Mouse (Mus musculus) liver, embryonic 13.5 days (tissue): Measurements from ENCODE around the gene Arhgef3. TPM values are rescaled to one million over a fixed set of nuclear protein-coding genes. Genes with fewer than 3 reads are reported as not detected.

Experiments
- ATAC-seq: fragments of 200-750 bp; cut with Nextera tagmentation; 2 replicates; pipeline ENCODE4 v1.8.0; 2017; ENCODE audit warnings: low read depth, mild to moderate bottlenecking, moderate number of reproducible peaks, moderate library complexity
- DNase-seq: peaks from one replicate; pipeline ENCODE4 v3.0.0; 2022
- H3K27ac ChIP-seq: fragments of 300-500 bp; sonication (generic); 2 replicates; pipeline ENCODE4 v1.5.1; 2015; ENCODE audit warnings: moderate library complexity, mild to moderate bottlenecking, inconsistent platforms
- H3K27me3 ChIP-seq: fragments of 300-500 bp; sonication (generic); 2 replicates; pipeline ENCODE4 v1.6.1; 2015; ENCODE audit warnings: mild to moderate bottlenecking, inconsistent platforms
- H3K36me3 ChIP-seq: fragments of 300-500 bp; sonication (generic); 2 replicates; pipeline ENCODE4 v1.6.1; 2015; ENCODE audit warnings: mild to moderate bottlenecking, inconsistent platforms
- H3K4me1 ChIP-seq: fragments of 300-500 bp; sonication (generic); replicated peaks from 2 replicates; pipeline ENCODE4 v1.6.1; 2015; ENCODE audit warnings: inconsistent platforms
- H3K4me2 ChIP-seq: fragments of 300-500 bp; sonication (generic); 2 replicates; pipeline ENCODE4 v1.6.1; 2015; ENCODE audit warnings: inconsistent platforms, mild to moderate bottlenecking, moderate library complexity
- H3K4me3 ChIP-seq: fragments of 300-500 bp; sonication (generic); replicated peaks from 2 replicates; pipeline ENCODE4 v1.5.1; 2015; ENCODE audit warnings: mild to moderate bottlenecking, inconsistent platforms
- H3K9ac ChIP-seq: fragments of 300-500 bp; sonication (generic); 2 replicates; pipeline ENCODE4 v1.6.1; 2015; ENCODE audit warnings: mild to moderate bottlenecking, inconsistent platforms
- H3K9me3 ChIP-seq: fragments of 300-500 bp; sonication (generic); replicated peaks from 2 replicates; pipeline ENCODE4 v1.6.1; 2016; ENCODE audit warnings: inconsistent platforms
- WGBS: fragments of 180-500 bp; shearing (Covaris S2); methylation state at CpG from one replicate; pipeline ENCODE4 v1.1.7; 2015; ENCODE audit not compliant: insufficient replicate concordance; 5-methylcytosine and 5-hydroxymethylcytosine counted together
- polyA plus RNA-seq: library from polyadenylated mRNA; unstranded; fragments of >200 nt; fragmentation: Nextera tagmentation; extraction: Ambion mirVana; gene quantifications from 2 replicates; pipeline ENCODE4 v1.2.1, GENCODE M21; 2015

The Arhgef3 gene
- polyA plus RNA-seq, 1 experiment from 2014 or later: 3.7 TPM

DNA sequence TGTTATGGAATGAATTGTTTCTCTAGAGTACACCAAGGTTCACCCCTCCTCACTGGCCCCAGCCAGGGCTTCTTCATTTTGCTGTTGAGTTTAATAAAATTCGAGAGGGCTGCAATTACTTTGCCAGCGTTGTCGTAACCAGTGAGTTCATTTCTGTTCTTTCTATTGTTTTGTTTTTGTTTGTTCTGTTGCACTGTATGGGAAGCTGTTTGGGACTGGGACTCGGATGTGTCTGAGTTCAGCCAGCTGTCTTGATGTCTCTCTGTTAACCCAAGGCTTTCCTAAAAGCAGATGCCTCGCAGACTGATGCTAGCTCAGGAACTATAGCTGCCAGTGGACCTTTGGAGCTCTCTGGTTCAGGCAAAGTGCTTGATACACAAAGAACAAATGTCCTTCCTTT, 237.8 kb downstream of the Arhgef3 start:
- Histone ChIP-seq H3K4me2 (no peak overlapping the region), H3K9ac (no peak overlapping the region), H3K4me3 (no peak overlapping the region), H3K9me3 (no peaks in the 10 kb centered on the region), H3K27me3 (no peaks in the 10 kb centered on the region), H3K27ac (no peak overlapping the region), H3K36me3 (no peaks in the 10 kb centered on the region), H3K4me1 (peaks cover 37% of the 10 kb centered on the region)
- ATAC-seq: no peak
- WGBS: 68% methylated on average over 5 of the region's 5 CpGs
- no peak for DNase-seq

DNA sequence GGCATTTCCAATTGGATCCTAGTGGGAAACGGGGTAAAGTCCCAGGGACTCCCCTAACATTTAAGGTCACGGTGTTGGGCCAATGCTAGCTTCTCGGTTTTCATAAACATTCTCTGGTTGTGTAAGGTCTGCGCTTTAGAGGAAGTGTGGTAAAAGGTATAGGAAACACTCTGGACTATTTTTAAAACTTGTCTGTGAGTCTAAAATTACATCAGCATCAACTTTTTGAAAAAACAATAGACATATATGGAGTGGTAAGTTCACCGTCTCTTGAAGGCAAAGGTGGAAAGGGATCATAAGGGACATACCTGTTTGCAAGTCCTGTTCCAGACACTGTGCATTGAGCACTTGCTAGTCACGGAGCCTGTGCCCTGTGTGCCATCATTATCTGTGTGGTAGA, 240.5 kb downstream of the Arhgef3 start:
- H3K27ac ChIP-seq: no peak overlapping the region
- no peaks in the 10 kb centered on the region for H3K9me3 ChIP-seq
- WGBS: 44% methylated on average over 6 of the region's 6 CpGs
- no peak for ATAC-seq
- no peak overlapping the region for H3K4me2 ChIP-seq
- no peaks in the 10 kb centered on the region for H3K36me3 ChIP-seq
- H3K4me3 ChIP-seq: no peak overlapping the region
- no peak overlapping the region for H3K9ac ChIP-seq
- peaks cover 23% of the 10 kb centered on the region for H3K4me1 ChIP-seq
- H3K27me3 ChIP-seq: no peaks in the 10 kb centered on the region
- no peak for DNase-seq

- ATAC-seq: no peak
- H3K9me3 ChIP-seq: no peaks in the 10 kb centered on the region
- no peak overlapping the region for H3K4me2 ChIP-seq
- peaks cover 15% of the 10 kb centered on the region for H3K4me1 ChIP-seq
- DNase-seq: no peak
- no peak overlapping the region; the same call in 1 of the 2 replicates for H3K27ac ChIP-seq
- H3K27me3 ChIP-seq: no peaks in the 10 kb centered on the region
- H3K36me3 ChIP-seq: no peaks in the 10 kb centered on the region
- WGBS: 65% methylated on average over 4 of the region's 4 CpGs
- H3K4me3 ChIP-seq: no peak overlapping the region
- H3K9ac ChIP-seq: no peak overlapping the region
Observed at GRCm38 (mm10) chr14:27355937-27356336, 241.2 kb downstream of the Arhgef3 start.

- H3K9me3 ChIP-seq: no peaks in the 10 kb centered on the region
- no peaks in the 10 kb centered on the region for H3K36me3 ChIP-seq
- ATAC-seq (no peak), DNase-seq (no peak)
- H3K27ac ChIP-seq: no peak overlapping the region
- H3K4me1 ChIP-seq: peaks cover 3% of the 10 kb centered on the region; the same call in 1 of the 2 replicates
- no peaks in the 10 kb centered on the region for H3K27me3 ChIP-seq
- no peak overlapping the region for H3K4me3 ChIP-seq
- H3K9ac ChIP-seq: no peak overlapping the region
- H3K4me2 ChIP-seq: no peak overlapping the region
- 53% methylated on average over 6 of the region's 6 CpGs for WGBS
Observed at GRCm38 (mm10) chr14:27357139-27357538, 242.4 kb downstream of the Arhgef3 start.

DNA sequence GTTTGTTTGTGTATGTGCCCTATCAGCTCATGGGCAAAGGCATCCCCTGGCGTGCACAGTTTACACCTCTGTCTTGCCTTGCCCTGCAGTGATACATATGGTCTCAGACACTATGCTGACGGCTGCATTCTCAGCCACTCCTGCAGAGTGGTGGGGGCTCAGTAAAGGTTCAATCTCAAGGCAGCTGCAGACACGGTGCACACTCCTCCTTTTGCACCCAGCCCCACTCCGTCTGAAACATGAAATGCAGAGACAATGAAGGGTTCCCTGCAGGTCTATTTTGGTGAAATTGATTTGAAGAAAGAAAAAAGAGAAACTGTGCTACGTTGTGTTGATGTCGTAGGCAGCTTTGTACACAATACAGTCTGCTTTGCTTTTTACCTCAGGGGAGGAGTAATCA, 243.5 kb downstream of the Arhgef3 start:
- Histone ChIP-seq H3K27me3 (no peaks in the 10 kb centered on the region), H3K9ac (no peak overlapping the region), H3K4me3 (no peak overlapping the region), H3K4me1 (peaks cover 3% of the 10 kb centered on the region; the same call in 1 of the 2 replicates), H3K9me3 (no peaks in the 10 kb centered on the region), H3K4me2 (no peak overlapping the region), H3K27ac (no peak overlapping the region), H3K36me3 (no peaks in the 10 kb centered on the region)
- no peak for DNase-seq
- no peak for ATAC-seq
- 67% methylated on average over 6 of the region's 6 CpGs for WGBS

DNA sequence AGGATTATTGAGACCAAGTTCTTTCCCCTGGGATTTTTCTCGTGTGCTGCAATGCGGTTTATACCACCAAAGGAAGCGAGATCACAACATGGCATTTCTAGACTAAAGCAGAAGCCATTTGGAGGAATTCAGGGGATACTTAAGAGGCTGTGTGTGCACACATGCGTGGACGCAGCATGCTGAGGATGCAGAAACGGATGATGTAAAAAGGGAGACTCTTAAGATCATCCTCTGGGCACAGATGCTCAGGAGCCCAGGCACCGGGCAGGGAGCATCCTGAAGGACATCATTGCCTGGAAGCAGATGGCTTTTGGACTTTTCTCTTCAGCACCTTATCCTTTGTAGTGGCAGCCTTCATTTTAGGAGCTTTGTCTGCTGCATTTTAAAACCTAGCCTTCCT, 246.2 kb downstream of the Arhgef3 start:
- Histone ChIP-seq H3K4me3 (no peak overlapping the region), H3K9ac (no peak overlapping the region), H3K4me2 (no peak overlapping the region), H3K4me1 (no peaks in the 10 kb centered on the region; the same call in 1 of the 2 replicates), H3K9me3 (no peaks in the 10 kb centered on the region), H3K27ac (no peak overlapping the region), H3K36me3 (no peaks in the 10 kb centered on the region), H3K27me3 (no peaks in the 10 kb centered on the region)
- ATAC-seq (no peak), DNase-seq (no peak)
- 71% methylated on average over 7 of the region's 7 CpGs for WGBS

DNA sequence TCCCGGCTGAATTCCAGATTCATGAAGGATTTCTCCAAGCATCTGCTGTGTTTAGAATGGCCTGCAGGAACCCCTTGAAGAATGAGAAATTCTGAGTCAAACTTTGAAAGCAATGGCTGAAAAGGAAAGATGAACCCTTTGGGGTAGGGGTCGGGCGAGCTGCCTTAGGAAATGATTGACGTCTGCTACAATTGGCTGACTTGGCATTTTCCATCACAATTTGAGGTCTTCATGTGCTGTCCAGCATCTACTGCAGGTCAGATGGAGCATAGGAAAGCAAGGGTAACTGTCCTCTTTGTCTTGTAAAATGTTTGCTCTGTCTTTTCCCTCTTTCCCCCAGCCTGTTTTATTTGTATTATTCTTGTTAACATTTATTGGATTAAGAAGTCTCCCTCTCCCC, 246.8 kb downstream of the Arhgef3 start:
- no peak overlapping the region for H3K9ac ChIP-seq
- H3K4me3 ChIP-seq: no peak overlapping the region
- no peaks in the 10 kb centered on the region for H3K27me3 ChIP-seq
- H3K9me3 ChIP-seq: no peaks in the 10 kb centered on the region
- no peak overlapping the region for H3K27ac ChIP-seq
- no peaks in the 10 kb centered on the region; the same call in 1 of the 2 replicates for H3K4me1 ChIP-seq
- WGBS: 57% methylated on average over 4 of the region's 4 CpGs
- no peaks in the 10 kb centered on the region for H3K36me3 ChIP-seq
- no peak overlapping the region for H3K4me2 ChIP-seq
- no peak for ATAC-seq
- DNase-seq: no peak

GRCm38 (mm10) chr14:27364668-27365257, 250.1 kb downstream of the Arhgef3 start:
- no peak overlapping the region for H3K4me3 ChIP-seq
- no peak overlapping the region for H3K9ac ChIP-seq
- no peak overlapping the region for H3K27ac ChIP-seq
- ATAC-seq (no peak), DNase-seq (no peak)
- no peaks in the 10 kb centered on the region for H3K36me3 ChIP-seq
- H3K4me2 ChIP-seq: no peak overlapping the region
- H3K9me3 ChIP-seq: no peaks in the 10 kb centered on the region
- peaks cover 9% of the 10 kb centered on the region for H3K4me1 ChIP-seq
- 38% methylated on average over 5 of the region's 5 CpGs for whole genome bisulfite sequencing
- H3K27me3 ChIP-seq: no peaks in the 10 kb centered on the region

- Histone ChIP-seq H3K27me3 (no peaks in the 10 kb centered on the region), H3K9ac (no peak overlapping the region), H3K36me3 (no peaks in the 10 kb centered on the region), H3K9me3 (no peaks in the 10 kb centered on the region), H3K4me2 (no peak overlapping the region), H3K4me3 (no peak overlapping the region), H3K27ac (no peak overlapping the region), H3K4me1 (peaks cover 9% of the 10 kb centered on the region)
- ATAC-seq (no peak), DNase-seq (no peak)
- WGBS: 64% methylated on average over 10 of the region's 10 CpGs
Observed at GRCm38 (mm10) chr14:27367117-27367711, 252.5 kb downstream of the Arhgef3 start.

- ATAC-seq (no peak), DNase-seq (no peak)
- Histone ChIP-seq H3K36me3 (no peaks in the 10 kb centered on the region), H3K4me3 (no peak overlapping the region), H3K9me3 (no peaks in the 10 kb centered on the region), H3K4me2 (no peak overlapping the region), H3K4me1 (peaks cover 9% of the 10 kb centered on the region), H3K27me3 (no peaks in the 10 kb centered on the region), H3K9ac (no peak overlapping the region), H3K27ac (no peak overlapping the region)
- 25% methylated on average over 4 of the region's 4 CpGs for WGBS
Observed at GRCm38 (mm10) chr14:27368619-27369018, 253.9 kb downstream of the Arhgef3 start.

- Histone ChIP-seq H3K4me1 (peaks cover 9% of the 10 kb centered on the region), H3K9ac (no peak overlapping the region), H3K4me3 (no peak overlapping the region), H3K27ac (no peak overlapping the region), H3K36me3 (no peaks in the 10 kb centered on the region), H3K4me2 (no peak overlapping the region), H3K27me3 (no peaks in the 10 kb centered on the region), H3K9me3 (no peaks in the 10 kb centered on the region)
- no peak for ATAC-seq
- DNase-seq: no peak
- WGBS: 69% methylated on average over 4 of the region's 4 CpGs
Observed at GRCm38 (mm10) chr14:27369503-27369902, 254.8 kb downstream of the Arhgef3 start.

GRCm38 (mm10) chr14:27371669-27372076, 257.0 kb downstream of the Arhgef3 start:
- H3K36me3 ChIP-seq: no peaks in the 10 kb centered on the region
- H3K27ac ChIP-seq: no peak overlapping the region
- WGBS: 67% methylated on average over 8 of the region's 8 CpGs
- ATAC-seq (no peak), DNase-seq (no peak)
- no peaks in the 10 kb centered on the region for H3K27me3 ChIP-seq
- no peak overlapping the region for H3K4me3 ChIP-seq
- peaks cover 9% of the 10 kb centered on the region; the same call in 1 of the 2 replicates for H3K4me1 ChIP-seq
- no peak overlapping the region for H3K4me2 ChIP-seq
- H3K9ac ChIP-seq: no peak overlapping the region
- H3K9me3 ChIP-seq: no peaks in the 10 kb centered on the region
